Comparison of ENCODE assay signal across 8 mouse cellular contexts in the genomic region with DNA sequence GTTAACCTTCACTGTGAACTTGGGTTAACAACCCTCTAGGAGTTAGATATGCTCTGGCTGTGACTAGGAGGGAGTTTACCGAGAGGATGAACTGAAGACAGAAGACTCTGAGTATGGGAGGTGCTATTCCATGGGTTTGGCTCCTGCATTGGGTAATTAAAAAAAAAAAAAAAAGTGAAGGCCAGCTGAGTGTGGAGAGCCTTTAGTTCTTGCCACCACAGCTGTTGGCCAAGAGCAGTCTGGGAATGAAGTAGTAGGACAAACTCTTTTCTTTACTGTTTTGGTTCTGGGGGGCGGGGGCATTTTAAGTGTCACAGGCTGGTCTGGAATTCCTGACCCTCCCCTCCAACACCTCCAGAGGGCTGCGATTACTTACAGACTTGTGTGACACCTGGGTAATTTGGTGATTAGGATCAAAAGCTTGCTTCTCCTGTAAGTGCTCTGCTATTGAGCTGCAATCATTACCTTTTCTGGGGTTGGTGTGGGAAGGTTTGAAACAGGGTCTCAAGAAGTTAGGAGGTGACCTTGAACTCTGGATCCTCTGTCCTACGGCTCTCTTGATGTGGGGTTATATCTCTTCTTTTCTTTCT. TPM values are rescaled to one million over a fixed set of nuclear protein-coding genes. Genes with fewer than 3 reads are reported as not detected.
A peak's percentile ranks its signal among the peaks of the same experiment; 100 is the strongest.
DNase-seq lines count a peak whose midpoint lies in the region; ATAC-seq and TF ChIP-seq lines count a peak whose summit lies in the region.

No protein-coding gene starts in this region.

- H3K4me3 ChIP-seq in thymus, adult 2 months (ENCODE audit: control insufficient read depth, insufficient read depth, low read length): no peak overlapping the region
- H3K4me3 ChIP-seq in limb, embryonic 12.5 days (replicated peaks): peak overlapping the region; percentile 87; the same call in 1 of the 2 replicates
- H3K4me3 ChIP-seq in stomach, embryonic 16.5 days (replicated peaks; ENCODE audit: low read length): peak overlapping the region; percentile 95

- no peak overlapping the region for H3K9ac ChIP-seq in limb, embryonic 12.5 days (replicated peaks)
- H3K9ac ChIP-seq in stomach, embryonic 16.5 days (ENCODE audit: low read length): peak overlapping the region; percentile 58

- 61% methylated on average over 4 of the region's 4 CpGs for WGBS in thymus, adult 2 months
- 28% methylated on average over 4 of the region's 4 CpGs for WGBS in limb, embryonic 12.5 days
- 45% methylated on average over 4 of the region's 4 CpGs for WGBS in stomach, embryonic 16.5 days

- no peaks in the 10 kb centered on the region for H3K9me3 ChIP-seq in limb, embryonic 12.5 days
- H3K9me3 ChIP-seq in stomach, embryonic 16.5 days (replicated peaks; ENCODE audit: control insufficient read depth, low read length): no peaks in the 10 kb centered on the region

- H3K27me3 ChIP-seq in thymus, adult 2 months (ENCODE audit: control insufficient read depth, insufficient read depth, low read length): no peaks in the 10 kb centered on the region
- no peaks in the 10 kb centered on the region for H3K27me3 ChIP-seq in limb, embryonic 12.5 days
- no peaks in the 10 kb centered on the region for H3K27me3 ChIP-seq in stomach, embryonic 16.5 days (ENCODE audit: control insufficient read depth, insufficient read depth, low read length)

- peaks cover 13% of the 10 kb centered on the region for H3K4me1 ChIP-seq in thymus, adult 2 months (replicated peaks; ENCODE audit: control insufficient read depth, insufficient read depth, low read length)
- peaks cover 25% of the 10 kb centered on the region for H3K4me1 ChIP-seq in limb, embryonic 12.5 days (replicated peaks)
- peaks cover 24% of the 10 kb centered on the region for H3K4me1 ChIP-seq in stomach, embryonic 16.5 days (ENCODE audit: control insufficient read depth, insufficient read depth, low read length)

- no peak for TF ChIP-seq POLR2A in thymus, adult 2 months (IDR thresholded peaks at IDR 0.05; ENCODE audit: control insufficient read depth, extremely low read depth, insufficient read depth, low read length, poor library complexity)

- peak overlapping the region; percentile 98 for H3K4me2 ChIP-seq in limb, embryonic 12.5 days
- H3K4me2 ChIP-seq in stomach, embryonic 16.5 days (ENCODE audit: low read depth, low read length): peak overlapping the region; percentile 56

- peak overlapping the region; percentile 92 for H3K27ac ChIP-seq in thymus, adult 2 months (ENCODE audit: control insufficient read depth, insufficient read depth, low read length)
- H3K27ac ChIP-seq in limb, embryonic 12.5 days: peak overlapping the region; percentile 87
- H3K27ac ChIP-seq in stomach, embryonic 16.5 days (ENCODE audit: low read length): peak overlapping the region; percentile 93

- DNase-seq in cerebellum, adult 11-12 months: peak; percentile 31
- DNase-seq in cerebellum, postnatal 25 days: no peak
- DNase-seq in thymus, adult 2 months: peak; percentile 17
- DNase-seq in thymus, postnatal 0 days (ENCODE audit: low spot score): no peak
- DNase-seq in ovary, postnatal 36 days (ENCODE audit: low spot score): no peak
- DNase-seq in adrenal gland, postnatal 4 days (ENCODE audit: low spot score in 2 of 2): no peak

- ATAC-seq in limb, embryonic 12.5 days (ENCODE audit: insufficient number of reproducible peaks, insufficient read depth, low FRiP score, low TSS enrichment, low read depth): no peak
- ATAC-seq in stomach, embryonic 16.5 days (ENCODE audit: insufficient read depth, low FRiP score): no peak

- no peaks in the 10 kb centered on the region for H3K36me3 ChIP-seq in thymus, adult 2 months (ENCODE audit: control insufficient read depth, insufficient read depth, low read length)
- peaks cover 15% of the 10 kb centered on the region for H3K36me3 ChIP-seq in limb, embryonic 12.5 days
- no peaks in the 10 kb centered on the region for H3K36me3 ChIP-seq in stomach, embryonic 16.5 days (ENCODE audit: control insufficient read depth, insufficient read depth, low read length)

- TF ChIP-seq CTCF in thymus, adult 2 months (IDR thresholded peaks at IDR 0.05; ENCODE audit: borderline replicate concordance, control insufficient read depth, extremely low read depth, insufficient read depth, low read length, poor library complexity): no peak

RNA-seq across cellular contexts. Expression of gene Tatdn2, which starts 1.0 kb away (rescaled TPM):
- polyA plus RNA-seq in thymus, adult 2 months (2012; rRNA removed): 35.2 and 35.7 TPM in 2 replicates
- polyA plus RNA-seq in thymus, postnatal 0 days (2015; fragmentation: Nextera tagmentation; extraction: Ambion mirVana): 1.5 and 1.7 TPM in 2 replicates
- polyA plus RNA-seq in limb, embryonic 12.5 days (2016; fragmentation: Nextera tagmentation; extraction: Ambion mirVana): 0.83 and 1.1 TPM in 2 replicates
- 0.58 and 0.72 TPM in 2 replicates for polyA plus RNA-seq in stomach, embryonic 16.5 days (2015; fragmentation: Nextera tagmentation; extraction: Ambion mirVana)
- 10 to 100 TPM; 68.2 to 71.2 TPM for total RNA-seq in adrenal gland, postnatal 4 days (2021)

RNA-seq across cellular contexts. Expression of gene Ghrl, which starts 23.8 kb away (rescaled TPM):
- polyA plus RNA-seq in thymus, adult 2 months (2012; rRNA removed): 1.8 and 2.0 TPM in 2 replicates
- 0.59 and 0.81 TPM in 2 replicates for polyA plus RNA-seq in thymus, postnatal 0 days (2015; fragmentation: Nextera tagmentation; extraction: Ambion mirVana)
- polyA plus RNA-seq in limb, embryonic 12.5 days (2016; fragmentation: Nextera tagmentation; extraction: Ambion mirVana): 0.59 and 0.60 TPM in 2 replicates
- polyA plus RNA-seq in stomach, embryonic 16.5 days (2015; fragmentation: Nextera tagmentation; extraction: Ambion mirVana): 40.7 and 53.2 TPM in 2 replicates
- total RNA-seq in adrenal gland, postnatal 4 days (2021): 1 to 10 TPM in 1 of 2 experiments, not detected in 1; 6.2 TPM

RNA-seq across cellular contexts. Expression of gene Sec13, which starts 44.7 kb away (rescaled TPM):
- 163 and 167 TPM in 2 replicates for polyA plus RNA-seq in thymus, adult 2 months (2012; rRNA removed)
- polyA plus RNA-seq in thymus, postnatal 0 days (2015; fragmentation: Nextera tagmentation; extraction: Ambion mirVana): 223 and 234 TPM in 2 replicates
- 277 and 280 TPM in 2 replicates for polyA plus RNA-seq in limb, embryonic 12.5 days (2016; fragmentation: Nextera tagmentation; extraction: Ambion mirVana)
- 244 TPM in 2 replicates for polyA plus RNA-seq in stomach, embryonic 16.5 days (2015; fragmentation: Nextera tagmentation; extraction: Ambion mirVana)
- 100 to 1,000 TPM; 122 to 123 TPM for total RNA-seq in adrenal gland, postnatal 4 days (2021)

RNA-seq across cellular contexts. Expression of gene Irak2, which starts 57.6 kb away (rescaled TPM):
- 16.5 and 17.8 TPM in 2 replicates for polyA plus RNA-seq in thymus, adult 2 months (2012; rRNA removed)
- polyA plus RNA-seq in thymus, postnatal 0 days (2015; fragmentation: Nextera tagmentation; extraction: Ambion mirVana): 2.2 and 2.7 TPM in 2 replicates
- polyA plus RNA-seq in limb, embryonic 12.5 days (2016; fragmentation: Nextera tagmentation; extraction: Ambion mirVana): 4.1 and 5.4 TPM in 2 replicates
- polyA plus RNA-seq in stomach, embryonic 16.5 days (2015; fragmentation: Nextera tagmentation; extraction: Ambion mirVana): 9.3 and 12.0 TPM in 2 replicates
- 10 to 100 TPM; 12.5 to 13.2 TPM for total RNA-seq in adrenal gland, postnatal 4 days (2021)

Comparison
In these comparisons a context has a peak if more than half of its experiments do, and no peak if none do; other contexts are left out.
1. DNase-seq: peak in cerebellum, adult 11-12 months (single experiment) and thymus, adult 2 months (single experiment); none in cerebellum, postnatal 25 days (0 of 2), thymus, postnatal 0 days (single experiment), ovary, postnatal 36 days (single experiment) and adrenal gland, postnatal 4 days (0 of 2).
2. RNA of gene Tatdn2, which starts 1.0 kb away (polyA plus RNA-seq): 35.2 to 35.7 TPM in thymus, adult 2 months; 1.5 to 1.7 TPM in thymus, postnatal 0 days, 0.83 to 1.1 TPM in limb, embryonic 12.5 days and 0.58 to 0.72 TPM in stomach, embryonic 16.5 days; every median in the first group is over 10 times any median in the second.
3. RNA of gene Ghrl, which starts 23.8 kb away (polyA plus RNA-seq): 40.7 to 53.2 TPM in stomach, embryonic 16.5 days; 1.8 to 2.0 TPM in thymus, adult 2 months, 0.59 to 0.81 TPM in thymus, postnatal 0 days and 0.59 to 0.60 TPM in limb, embryonic 12.5 days; every median in the first group is over 10 times any median in the second.
4. Peak in every context shown above with its lines, with median percentiles within 50 percentile points of each other: H3K27ac ChIP-seq.